Mouse (Mus musculus) brain, adult 10 weeks (tissue): ENCODE measurements around the gene Arhgef39. TPM values are rescaled to one million over a fixed set of nuclear protein-coding genes. Genes with fewer than 3 reads are reported as not detected.

ENCODE experiments used
- polyA plus RNA-seq: library from polyadenylated mRNA; stranded (reverse); fragments of 350-450 nt; fragmentation: Illumina TruSeq; extraction: RNeasy Lipid Tissue Mini Kit (QIAGEN cat#74804); gene quantifications from one replicate; pipeline ENCODE4 v1.2.3, GENCODE M21; 2015; ENCODE audit warnings: low read depth, low replicate concordance

Arhgef39 gene
- 1.8 TPM for polyA plus RNA-seq

GRCm38 (mm10) chr4:43499407-43500333 lies at the start of gene Arhgef39:
Arhgef39 (minus strand) TSS chr4:43499695.

GRCm38 (mm10) chr4:43506536-43507185 lies 7.2 kb upstream of the Arhgef39 start, which contains the start of gene Car9:
Car9 (plus strand) TSS chr4:43506966.

GRCm38 (mm10) chr4:43492821-43493185 lies 6.7 kb downstream of the Arhgef39 start, which contains the start of gene Ccdc107:
Ccdc107 (plus strand) TSS chr4:43492900.

GRCm38 (mm10) chr4:43483535-43484091 lies 15.9 kb downstream of the Arhgef39 start, which contains the start of gene Sit1:
Sit1 (minus strand) TSS chr4:43483734.

GRCm38 (mm10) chr4:43454041-43454836 lies 45.3 kb downstream of the Arhgef39 start, which contains the start of gene Cd72:
Cd72 (minus strand) TSS chr4:43454628.

Other genes starting within 250 kb of the Arhgef39 start
- 0.80 TPM for gene Atp8b5, start 232.5 kb downstream of the Arhgef39 start, polyA plus RNA-seq
- gene Rusc2, start 117.7 kb downstream of the Arhgef39 start, polyA plus RNA-seq = 66.1 TPM
- 3.6 TPM for gene Fam166b, start 70.6 kb downstream of the Arhgef39 start, polyA plus RNA-seq
- gene Tesk1, start 57.8 kb downstream of the Arhgef39 start, polyA plus RNA-seq = 60.5 TPM
- gene Cd72, start 45.1 kb downstream of the Arhgef39 start, polyA plus RNA-seq = 2.9 TPM
- gene Sit1, start 16.0 kb downstream of the Arhgef39 start, polyA plus RNA-seq = not detected
- 58.5 TPM for gene Ccdc107, start 6.8 kb downstream of the Arhgef39 start, polyA plus RNA-seq
- 1.2 TPM for gene Car9, start 7.3 kb upstream of the Arhgef39 start, polyA plus RNA-seq
- gene Tpm2, start 24.1 kb upstream of the Arhgef39 start, polyA plus RNA-seq = 16.8 TPM
- 65.5 TPM for gene Creb3, start 62.6 kb upstream of the Arhgef39 start, polyA plus RNA-seq
- 40.4 TPM for gene Tln1, start 63.0 kb upstream of the Arhgef39 start, polyA plus RNA-seq
- 28.2 TPM for gene Rgp1, start 79.0 kb upstream of the Arhgef39 start, polyA plus RNA-seq
- 61.8 TPM for gene Gba2, start 79.2 kb upstream of the Arhgef39 start, polyA plus RNA-seq
- gene Msmp, start 84.8 kb upstream of the Arhgef39 start, polyA plus RNA-seq = not detected
- gene Npr2, start 132.2 kb upstream of the Arhgef39 start, polyA plus RNA-seq = 48.5 TPM
- 1.5 TPM for gene Spag8, start 153.9 kb upstream of the Arhgef39 start, polyA plus RNA-seq
- gene Hint2, start 156.8 kb upstream of the Arhgef39 start, polyA plus RNA-seq = 69.8 TPM
- gene Tmem8b, start 169.3 kb upstream of the Arhgef39 start, polyA plus RNA-seq = 40.7 TPM
- gene Fam221b, start 169.4 kb upstream of the Arhgef39 start, polyA plus RNA-seq = 1.6 TPM
- gene Olfr70, start 201.1 kb upstream of the Arhgef39 start, polyA plus RNA-seq = not detected
- not detected for gene Olfr71, start 210.6 kb upstream of the Arhgef39 start, polyA plus RNA-seq
- gene Hrct1, start 227.5 kb upstream of the Arhgef39 start, polyA plus RNA-seq = 2.0 TPM
- gene Spaar, start 230.3 kb upstream of the Arhgef39 start, polyA plus RNA-seq = 1.3 TPM